Mouse (Mus musculus) MEL (cell line): ENCODE data around the gene Psmb11. TPM values are rescaled to one million over a fixed set of nuclear protein-coding genes. Genes with fewer than 3 reads are reported as not detected.

Source experiments
- DNase-seq: peaks from one replicate; pipeline ENCODE4 v3.0.0; 2011; ENCODE audit warnings: low read depth, low spot score
- H3K27ac ChIP-seq: 2 replicates; pipeline ENCODE4 v1.5.1; 2012; ENCODE audit warnings: low read depth, mild to moderate bottlenecking, control low read depth, low read length, moderate library complexity; ENCODE audit not compliant: control insufficient read depth
- H3K27me3 ChIP-seq, 2 experiments: fragments of 150-350 bp in 1 of 2; sonication (generic) in 1 of 2; 2 replicates each; pipeline ENCODE4 v1.6.1; 2012; ENCODE audit warnings: low read length in 2 of 2, mild to moderate bottlenecking in 2 of 2, improper control_type of control experiment in 1 of 2, moderate library complexity in 1 of 2; ENCODE audit not compliant: insufficient read depth in 2 of 2, control insufficient read depth in 1 of 2
- H3K36me3 ChIP-seq, 2 experiments: 2 replicates each; pipeline ENCODE4 v1.6.1; 2012 to 2014; ENCODE audit warnings: low read length in 2 of 2, improper control_type of control experiment in 1 of 2, inconsistent platforms in 1 of 2, mild to moderate bottlenecking in 1 of 2; ENCODE audit not compliant: insufficient read depth in 2 of 2, control insufficient read depth in 1 of 2
- H3K4me1 ChIP-seq, 2 experiments: fragments of 150-350 bp in 1 of 2; sonication (generic) in 1 of 2; 2 replicates each; pipeline ENCODE4 v1.6.1; 2012; ENCODE audit warnings: low read length in 2 of 2, improper control_type of control experiment in 1 of 2, mild to moderate bottlenecking in 1 of 2; ENCODE audit not compliant: insufficient read depth in 2 of 2, control insufficient read depth in 1 of 2
- H3K4me3 ChIP-seq, 2 experiments: fragments of 150-350 bp in 1 of 2; sonication (generic) in 1 of 2; 2 replicates each; pipeline ENCODE4 v1.5.1; 2012; ENCODE audit warnings: low read depth in 2 of 2, low read length in 2 of 2, mild to moderate bottlenecking in 2 of 2, moderate library complexity in 2 of 2, control low read depth in 1 of 2, improper control_type of control experiment in 1 of 2; ENCODE audit not compliant: control insufficient read depth in 1 of 2, insufficient read depth in 1 of 2
- H3K79me2 ChIP-seq: 2 replicates; pipeline ENCODE4 v1.6.1; 2012; ENCODE audit warnings: mild to moderate bottlenecking, low read length, moderate library complexity; ENCODE audit not compliant: control insufficient read depth, poor library complexity, insufficient read depth
- H3K9ac ChIP-seq: 2 replicates; pipeline ENCODE4 v1.6.1; 2012; ENCODE audit warnings: low read depth, mild to moderate bottlenecking, control low read depth, low read length, moderate library complexity; ENCODE audit not compliant: control insufficient read depth, poor library complexity, severe bottlenecking
- H3K9me3 ChIP-seq: fragments of 150-350 bp; sonication (generic); replicated peaks from 2 replicates; pipeline ENCODE4 v1.6.1; 2012; ENCODE audit warnings: mild to moderate bottlenecking, low read length, improper control_type of control experiment, moderate library complexity; ENCODE audit not compliant: insufficient read depth
- CHD2 ChIP-seq: IDR thresholded peaks from 2 replicates; pipeline ENCODE4 v1.6.1; 2011; ENCODE audit warnings: low read length, improper control_type of control experiment
- CTCF ChIP-seq, 3 experiments: IDR thresholded peaks in 2 of 3; conservative IDR thresholded peaks in 1 of 3; 2 replicates each; pipeline ENCODE4 v1.5.1; 2011 to 2012; ENCODE audit warnings: low read length in 3 of 3, low read depth in 2 of 3, mild to moderate bottlenecking in 2 of 3, improper control_type of control experiment in 1 of 3, inconsistent platforms in 1 of 3, mixed read lengths in 1 of 3, moderate library complexity in 1 of 3; ENCODE audit not compliant: control insufficient read depth in 1 of 3, insufficient read depth in 1 of 3, poor library complexity in 1 of 3, severe bottlenecking in 1 of 3
- ELF1 ChIP-seq: IDR thresholded peaks from 2 replicates; pipeline ENCODE4 v1.6.1; 2014; ENCODE audit warnings: low read depth, mild to moderate bottlenecking, inconsistent platforms, low read length, improper control_type of control experiment, moderate library complexity
- EP300 ChIP-seq, 2 experiments: IDR thresholded peaks; 2 replicates each; pipeline ENCODE4 v1.6.1; 2011; ENCODE audit warnings: improper control_type of control experiment in 2 of 2, low read length in 2 of 2, low read depth in 1 of 2, mild to moderate bottlenecking in 1 of 2
- GATA1 ChIP-seq: IDR thresholded peaks from 2 replicates; pipeline ENCODE4 v1.6.1; 2011; ENCODE audit warnings: low read depth, low read length, improper control_type of control experiment
- MAZ ChIP-seq: IDR thresholded peaks from 2 replicates; pipeline ENCODE4 v1.6.1; 2012; ENCODE audit warnings: low read depth, mild to moderate bottlenecking, inconsistent platforms, low read length, improper control_type of control experiment
- MYC ChIP-seq: IDR thresholded peaks from 2 replicates; pipeline ENCODE4 v1.6.1; 2011; ENCODE audit warnings: low read depth, mild to moderate bottlenecking, low read length, improper control_type of control experiment, moderate library complexity
- NRF1 ChIP-seq: IDR thresholded peaks from 2 replicates; pipeline ENCODE4 v1.6.1; 2014; ENCODE audit warnings: low read depth, mild to moderate bottlenecking, inconsistent platforms, low read length, improper control_type of control experiment, moderate library complexity; ENCODE audit not compliant: poor library complexity, insufficient read depth, severe bottlenecking
- POLR2AphosphoS2 ChIP-seq: IDR thresholded peaks from 2 replicates; pipeline ENCODE4 v1.6.1; 2011; ENCODE audit warnings: low read length, improper control_type of control experiment
- RAD21 ChIP-seq: IDR thresholded peaks from 2 replicates; pipeline ENCODE4 v1.6.1; 2011; ENCODE audit warnings: mild to moderate bottlenecking, low read depth, low read length, improper control_type of control experiment
- RCOR1 ChIP-seq: IDR thresholded peaks from 2 replicates; pipeline ENCODE4 v1.6.1; 2012; ENCODE audit warnings: low read depth, mild to moderate bottlenecking, inconsistent platforms, low read length, improper control_type of control experiment
- TAL1 ChIP-seq: IDR thresholded peaks from 2 replicates; pipeline ENCODE4 v1.6.1; 2012; ENCODE audit warnings: mild to moderate bottlenecking, inconsistent platforms, low read length, moderate library complexity, mixed read lengths
- polyA plus RNA-seq, 2 experiments: library from polyadenylated mRNA; stranded (reverse) in 1 of 2; unstranded in 1 of 2; fragments of >175 nt in 1 of 2; fragments of >200 nt in 1 of 2; gene quantifications; 2 replicates each; pipeline versions ENCODE4 v1.2.1 to v1.2.4; 2012; ENCODE audit warnings: low replicate concordance in 2 of 2, low read depth in 1 of 2; ENCODE audit not compliant: insufficient read length in 2 of 2, insufficient read depth in 1 of 2, missing spikeins in 1 of 2
- total RNA-seq: library from RNA; depleted of rRNA; stranded (reverse); fragments of 300-350 nt; gene quantifications from 2 replicates; pipeline ENCODE4 v1.2.3, GENCODE M21; 2012

Gene Psmb11
- total and polyA plus RNA-seq, 3 experiments, result 0.06 TPM; not detected in 2

DNA sequence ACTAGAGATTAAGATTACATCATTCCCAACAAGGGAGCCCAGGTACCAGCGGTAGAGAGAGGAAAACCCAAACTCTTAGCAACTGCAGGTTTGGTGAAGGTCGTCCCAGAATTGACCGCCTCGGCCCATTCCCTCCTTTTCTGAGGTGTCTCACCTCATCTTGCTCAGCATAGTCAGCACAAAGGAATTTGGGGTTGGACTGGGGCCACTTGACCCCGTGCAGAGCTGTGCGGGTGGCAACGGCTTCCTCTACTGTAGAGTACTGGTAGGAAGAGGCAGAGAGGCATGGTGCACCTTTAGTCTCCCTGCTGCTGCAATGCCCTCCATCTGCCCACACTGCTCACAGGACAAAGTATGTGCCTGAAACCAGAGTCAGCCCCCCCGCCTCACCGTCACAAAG, 23.1 kb downstream of the Psmb11 start:
- Histone ChIP-seq H3K27ac (no peak overlapping the region), H3K27me3 (no peaks in the 10 kb centered on the region), H3K9me3 (no peaks in the 10 kb centered on the region), H3K9ac (no peak overlapping the region), H3K36me3 (peaks cover 11 to 12% of the 10 kb centered on the region in 2 experiments; a peak in 3 of 4 replicates), H3K4me1 (peaks cover 6 to 15% of the 10 kb centered on the region in 2 experiments; a peak in 3 of 4 replicates), H3K79me2 (no peaks in the 10 kb centered on the region; the same call in none of the 2 replicates), H3K4me3 (no peak overlapping the region)
- TF ChIP-seq GATA1 (no peak), POLR2AphosphoS2 (no peak)
- DNase-seq, result no peak

DNA sequence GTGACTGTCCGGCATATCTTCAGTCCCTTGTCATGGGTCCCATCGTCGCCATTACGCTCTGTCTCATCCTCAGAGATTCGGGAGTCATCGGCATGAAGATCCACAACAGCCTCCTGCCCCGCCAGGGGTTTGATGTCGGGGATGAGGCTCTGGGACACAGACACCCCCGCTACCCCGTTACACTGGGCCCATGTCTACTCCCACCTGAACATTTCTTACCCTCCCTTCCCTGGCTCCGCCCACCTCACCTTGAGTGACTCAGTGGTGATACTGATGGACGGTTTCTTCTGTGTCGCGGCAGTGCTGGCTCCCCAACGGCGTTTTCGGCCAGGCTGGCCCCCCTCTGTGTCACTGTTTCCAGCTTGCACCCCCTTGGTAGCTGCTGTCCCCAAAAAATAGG, 25.2 kb downstream of the Psmb11 start:
- no peak for DNase-seq
- no peak for TF ChIP-seq NRF1
- TF ChIP-seq ELF1, result no peak
- no peak for TF ChIP-seq CTCF (IDR thresholded peaks at IDR 0.05 in 2 of 3, conservative IDR thresholded peaks at IDR 0.05 in 1 of 3; ENCODE audit: control insufficient read depth in 1 of 3, insufficient read depth in 1 of 3, low read depth in 2 of 3, low read length in 3 of 3, poor library complexity in 1 of 3, severe bottlenecking in 1 of 3)
- Histone ChIP-seq H3K9me3 (no peaks in the 10 kb centered on the region), H3K27ac (no peak overlapping the region), H3K79me2 (peaks cover 10% of the 10 kb centered on the region), H3K9ac (no peak overlapping the region), H3K4me1 (peaks cover 2 to 15% of the 10 kb centered on the region in 2 experiments; a peak in 3 of 4 replicates), H3K4me3 (no peak overlapping the region), H3K27me3 (no peaks in the 10 kb centered on the region), H3K36me3 (peaks cover 12 to 16% of the 10 kb centered on the region in 2 experiments; a peak in 3 of 4 replicates)

DNA sequence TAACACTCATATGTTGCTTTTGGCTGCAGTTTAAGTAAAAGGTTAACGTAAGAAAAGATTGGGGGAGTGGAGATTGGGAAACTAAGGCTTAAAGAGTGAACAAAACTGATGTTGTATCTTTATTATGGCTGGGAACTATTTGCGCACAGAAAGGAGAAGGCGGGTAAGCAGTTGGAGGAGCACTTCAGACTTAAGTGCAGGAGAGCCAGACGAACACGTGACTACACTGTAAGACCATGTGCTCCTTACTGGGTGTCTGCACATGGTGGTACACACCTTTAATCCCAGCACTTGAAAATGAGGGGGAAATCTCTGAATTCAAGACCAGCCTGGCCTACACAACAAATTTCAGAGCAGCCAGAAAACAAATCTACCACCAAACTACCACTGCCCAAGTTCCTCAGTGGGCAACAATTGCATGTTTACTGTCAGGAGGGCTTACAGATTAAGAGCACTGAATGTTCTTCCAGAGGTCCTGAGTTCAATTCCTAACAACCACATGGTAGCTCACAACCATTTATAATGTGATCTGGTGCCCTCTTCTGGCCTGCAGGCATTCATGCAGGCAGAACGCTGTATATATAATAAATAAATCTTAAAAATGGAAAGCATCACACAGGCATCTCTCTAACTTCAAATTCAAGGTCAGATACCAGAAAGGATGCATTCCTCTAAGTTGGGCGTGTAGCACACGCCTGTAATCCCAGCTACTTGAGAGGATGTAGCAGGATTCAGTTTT, 25.8 kb downstream of the Psmb11 start:
- DNase-seq, result no peak
- no peak for TF ChIP-seq RCOR1
- 0 out of 2 replicates have a peak, but pooled peaks have one; percentile 4 for TF ChIP-seq MAZ
- TF ChIP-seq TAL1, result no peak
- no peak for TF ChIP-seq CHD2
- no peak for TF ChIP-seq EP300 (IDR thresholded peaks at IDR 0.05; ENCODE audit: low read depth in 1 of 2, low read length in 2 of 2)
- no peak for TF ChIP-seq RAD21
- 0 out of 2 replicates have a peak, but pooled peaks have one; percentile 56 for TF ChIP-seq MYC
- TF ChIP-seq CTCF (IDR thresholded peaks at IDR 0.05 in 2 of 3, conservative IDR thresholded peaks at IDR 0.05 in 1 of 3; ENCODE audit: control insufficient read depth in 1 of 3, insufficient read depth in 1 of 3, low read depth in 2 of 3, low read length in 3 of 3, poor library complexity in 1 of 3, severe bottlenecking in 1 of 3), result peak; percentile 12 to 26 (median 21); a peak in 2 of 6 replicates
- TF ChIP-seq, all 39 proteins: peak for 3
- no peak overlapping the region for H3K4me3 ChIP-seq
- no peak overlapping the region for H3K27ac ChIP-seq
- H3K9me3 ChIP-seq, result no peaks in the 10 kb centered on the region
- H3K4me1 ChIP-seq, result peaks cover 2 to 16% of the 10 kb centered on the region in 2 experiments
- H3K9ac ChIP-seq, result no peak overlapping the region
- peaks cover 10% of the 10 kb centered on the region; the same call in 1 of the 2 replicates for H3K79me2 ChIP-seq
- H3K27me3 ChIP-seq, result no peaks in the 10 kb centered on the region
- peaks cover 12 to 22% of the 10 kb centered on the region in 2 experiments for H3K36me3 ChIP-seq
